Mouse (Mus musculus) limb, embryonic 11.5 days (tissue): ENCODE data around the gene Serpinb2. TPM values are rescaled to one million over a fixed set of nuclear protein-coding genes. Genes with fewer than 3 reads are reported as not detected.

Source experiments
- ATAC-seq: fragments of 200-750 bp; cut with Nextera tagmentation; 2 replicates; pipeline ENCODE4 v1.8.0; 2017; ENCODE audit warnings: low read depth; ENCODE audit not compliant: insufficient number of reproducible peaks, low FRiP score, low TSS enrichment
- DNase-seq: peaks from one replicate; pipeline ENCODE4 v3.0.0-alpha.2; 2015; ENCODE audit warnings: low spot score
- H3K27ac ChIP-seq: fragments of 300-500 bp; sonication (generic); replicated peaks from 2 replicates; pipeline ENCODE4 v1.5.1; 2014; ENCODE audit warnings: low read depth, mild to moderate bottlenecking, low read length
- H3K27me3 ChIP-seq: fragments of 300-500 bp; sonication (generic); 2 replicates; pipeline ENCODE4 v1.6.1; 2014; ENCODE audit warnings: mild to moderate bottlenecking, low read length, mixed read lengths; ENCODE audit not compliant: control insufficient read depth, insufficient read depth
- H3K36me3 ChIP-seq: fragments of 300-500 bp; sonication (generic); 2 replicates; pipeline ENCODE4 v1.6.1; 2014; ENCODE audit warnings: mild to moderate bottlenecking, low read length, moderate library complexity, mixed read lengths; ENCODE audit not compliant: control insufficient read depth, insufficient read depth
- H3K4me1 ChIP-seq: fragments of 300-500 bp; sonication (generic); 2 replicates; pipeline ENCODE4 v1.6.1; 2014; ENCODE audit warnings: low read length, mixed read lengths; ENCODE audit not compliant: control insufficient read depth, insufficient read depth
- H3K4me2 ChIP-seq: fragments of 300-500 bp; sonication (generic); 2 replicates; pipeline ENCODE4 v1.6.1; 2014; ENCODE audit warnings: low read depth, mild to moderate bottlenecking, moderate library complexity; ENCODE audit not compliant: severe bottlenecking
- H3K4me3 ChIP-seq: fragments of 300-500 bp; sonication (generic); 2 replicates; pipeline ENCODE4 v1.5.1; 2014; ENCODE audit warnings: low read depth, low read length
- H3K9ac ChIP-seq: fragments of 300-500 bp; sonication (generic); 2 replicates; pipeline ENCODE4 v1.6.1; 2014; ENCODE audit warnings: mild to moderate bottlenecking, low read length
- H3K9me3 ChIP-seq: fragments of 300-500 bp; sonication (generic); 2 replicates; pipeline ENCODE4 v1.6.1; 2016; ENCODE audit warnings: low read length; ENCODE audit not compliant: control insufficient read depth
- WGBS: fragments of 180-500 bp; shearing (Covaris S2); extraction: QIAGEN DNeasy Blood & Tissue Kit; methylation state at CpG from one replicate; pipeline ENCODE4 v1.1.7; 2014; 5-methylcytosine and 5-hydroxymethylcytosine counted together
- polyA plus RNA-seq: library from polyadenylated mRNA; unstranded; fragments of >200 nt; fragmentation: Nextera tagmentation; extraction: Ambion mirVana; gene quantifications from 2 replicates; pipeline ENCODE4 v1.2.1, GENCODE M21; 2014

The Serpinb2 gene
- polyA plus RNA-seq, 1 experiment from 2014 or later = 0.47 TPM

GRCm38 (mm10) chr1:107559494-107559893, 48.3 kb downstream of the Serpinb2 start:
- Histone ChIP-seq H3K27me3 (no peaks in the 10 kb centered on the region), H3K9ac (no peak overlapping the region), H3K4me2 (no peak overlapping the region), H3K9me3 (no peaks in the 10 kb centered on the region), H3K36me3 (no peaks in the 10 kb centered on the region), H3K27ac (no peak overlapping the region), H3K4me1 (no peaks in the 10 kb centered on the region), H3K4me3 (no peak overlapping the region)
- no peak for DNase-seq
- ATAC-seq = no peak
- 97% methylated on average over 3 of the region's 3 CpGs for WGBS

- 86% methylated on average over 1 of the region's 1 CpGs for WGBS
These were observed 50.9 kb downstream of the Serpinb2 start for GRCm38 (mm10) chr1:107562110-107562509.

DNA sequence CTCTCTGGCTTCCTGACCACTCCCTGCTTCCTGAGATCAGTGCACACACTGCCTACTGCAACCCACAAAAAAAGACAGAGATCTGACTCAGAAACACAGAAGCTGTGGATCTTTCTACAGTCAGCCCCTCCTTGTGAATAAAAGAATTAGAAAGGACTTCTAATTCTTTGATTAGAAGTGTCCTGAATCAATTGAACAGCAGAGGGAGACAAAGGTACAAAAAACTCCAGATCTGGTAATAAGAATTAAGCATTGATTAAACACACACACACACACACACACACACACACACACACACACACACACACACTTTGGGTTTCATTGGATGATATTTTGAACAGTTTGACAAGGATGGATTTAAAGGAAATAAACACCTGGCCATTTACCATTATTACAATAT, 54.4 kb downstream of the Serpinb2 start:
- Histone ChIP-seq H3K4me3 (no peak overlapping the region), H3K27ac (no peak overlapping the region), H3K27me3 (no peaks in the 10 kb centered on the region), H3K4me2 (no peak overlapping the region), H3K9ac (no peak overlapping the region), H3K9me3 (no peaks in the 10 kb centered on the region), H3K36me3 (no peaks in the 10 kb centered on the region), H3K4me1 (no peaks in the 10 kb centered on the region)
- DNase-seq (no peak), ATAC-seq (no peak)

More at GRCm38 (mm10) chr1:107562110-107562509, 50.9 kb downstream of the Serpinb2 start:
- Histone ChIP-seq H3K36me3 (no peaks in the 10 kb centered on the region), H3K9ac (no peak overlapping the region), H3K9me3 (no peaks in the 10 kb centered on the region), H3K27me3 (no peaks in the 10 kb centered on the region), H3K4me1 (no peaks in the 10 kb centered on the region), H3K4me3 (no peak overlapping the region), H3K4me2 (no peak overlapping the region), H3K27ac (no peak overlapping the region)
- DNase-seq = no peak
- ATAC-seq = no peak

DNA sequence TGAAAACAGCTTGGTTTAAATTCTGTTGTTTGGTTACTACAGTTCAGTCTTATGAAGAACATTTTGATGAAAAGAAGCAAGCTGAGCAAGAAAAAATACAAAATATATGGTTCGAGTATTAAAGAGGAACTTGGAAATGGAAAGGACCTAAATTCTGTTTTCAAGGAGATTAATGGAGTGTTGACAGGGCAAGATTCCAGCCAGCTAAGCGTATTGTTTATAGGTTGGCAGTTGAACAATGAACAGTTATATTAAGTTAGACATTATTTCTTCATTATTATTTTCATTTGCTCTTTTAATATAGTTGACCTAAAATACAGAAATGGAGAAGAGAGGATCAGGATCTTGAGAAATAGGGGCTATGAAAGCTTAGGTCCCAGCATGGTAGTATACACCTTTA, 64.9 kb downstream of the Serpinb2 start:
- Histone ChIP-seq H3K36me3 (no peaks in the 10 kb centered on the region), H3K4me1 (no peaks in the 10 kb centered on the region), H3K27ac (no peak overlapping the region), H3K4me2 (no peak overlapping the region), H3K9ac (no peak overlapping the region), H3K27me3 (no peaks in the 10 kb centered on the region), H3K4me3 (no peak overlapping the region), H3K9me3 (no peaks in the 10 kb centered on the region)
- ATAC-seq = no peak
- whole genome bisulfite sequencing = 79% methylated on average over 2 of the region's 2 CpGs
- no peak for DNase-seq

DNA sequence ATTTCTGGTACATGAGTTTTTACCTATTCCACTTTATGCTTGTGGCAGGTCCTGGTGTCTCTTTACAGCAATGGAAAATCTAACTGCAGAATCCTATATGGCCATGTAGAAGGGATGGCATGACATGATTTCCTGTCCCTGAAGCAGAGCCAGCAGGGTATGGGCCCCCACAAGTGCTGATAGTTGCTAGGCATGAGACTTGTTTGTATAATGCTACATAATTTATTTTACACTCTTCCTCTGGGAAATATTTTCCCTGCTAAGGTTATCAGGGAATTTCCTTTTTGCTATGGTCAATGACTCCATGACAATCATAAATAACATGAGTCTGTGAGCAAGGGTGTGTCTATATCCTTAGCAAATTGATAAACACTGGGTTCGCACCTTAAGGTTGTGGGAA, 66.3 kb downstream of the Serpinb2 start:
- Histone ChIP-seq H3K27me3 (no peaks in the 10 kb centered on the region), H3K9me3 (no peaks in the 10 kb centered on the region), H3K4me3 (no peak overlapping the region), H3K4me1 (no peaks in the 10 kb centered on the region), H3K36me3 (no peaks in the 10 kb centered on the region), H3K4me2 (no peak overlapping the region), H3K9ac (no peak overlapping the region), H3K27ac (no peak overlapping the region)
- 92% methylated on average over 1 of the region's 1 CpGs for WGBS
- DNase-seq = no peak
- ATAC-seq = no peak

- ATAC-seq (no peak), DNase-seq (no peak)
- H3K4me1 ChIP-seq = no peaks in the 10 kb centered on the region
- no peak overlapping the region for H3K4me3 ChIP-seq
- WGBS = 76% methylated on average over 1 of the region's 1 CpGs
- H3K27ac ChIP-seq = no peak overlapping the region
- H3K27me3 ChIP-seq = no peaks in the 10 kb centered on the region
- no peak overlapping the region for H3K4me2 ChIP-seq
- no peaks in the 10 kb centered on the region for H3K36me3 ChIP-seq
- no peak overlapping the region for H3K9ac ChIP-seq
- H3K9me3 ChIP-seq = no peaks in the 10 kb centered on the region
These were observed 70.0 kb downstream of the Serpinb2 start for GRCm38 (mm10) chr1:107581220-107581619.

DNA sequence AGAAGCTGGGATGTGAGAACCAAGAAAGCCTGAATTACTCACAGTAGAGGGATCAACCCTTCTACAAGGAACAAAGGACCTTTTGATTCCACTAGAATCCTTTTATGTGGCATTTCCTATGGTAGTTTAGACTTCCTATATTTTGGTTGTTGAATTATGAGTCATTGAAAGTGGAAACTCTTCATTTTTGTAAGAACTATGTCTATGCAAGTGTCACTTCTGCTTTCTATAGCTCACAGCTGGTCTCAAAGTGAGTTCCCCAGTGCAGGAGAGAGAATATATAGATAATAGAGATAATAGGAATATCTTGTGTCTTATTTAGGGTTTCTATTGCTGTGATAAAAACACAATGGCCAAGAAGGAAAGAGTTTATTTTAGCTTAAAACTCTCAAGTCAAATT, 71.7 kb downstream of the Serpinb2 start:
- H3K4me1 ChIP-seq = no peaks in the 10 kb centered on the region
- ATAC-seq (no peak), DNase-seq (no peak)
- no peak overlapping the region for H3K4me3 ChIP-seq
- no peak overlapping the region for H3K4me2 ChIP-seq
- no peaks in the 10 kb centered on the region for H3K9me3 ChIP-seq
- no peaks in the 10 kb centered on the region for H3K27me3 ChIP-seq
- no peaks in the 10 kb centered on the region for H3K36me3 ChIP-seq
- H3K9ac ChIP-seq = no peak overlapping the region
- H3K27ac ChIP-seq = no peak overlapping the region

- 51% methylated on average over 1 of the region's 1 CpGs for WGBS
These were observed 72.7 kb downstream of the Serpinb2 start for GRCm38 (mm10) chr1:107583958-107584376.

DNA sequence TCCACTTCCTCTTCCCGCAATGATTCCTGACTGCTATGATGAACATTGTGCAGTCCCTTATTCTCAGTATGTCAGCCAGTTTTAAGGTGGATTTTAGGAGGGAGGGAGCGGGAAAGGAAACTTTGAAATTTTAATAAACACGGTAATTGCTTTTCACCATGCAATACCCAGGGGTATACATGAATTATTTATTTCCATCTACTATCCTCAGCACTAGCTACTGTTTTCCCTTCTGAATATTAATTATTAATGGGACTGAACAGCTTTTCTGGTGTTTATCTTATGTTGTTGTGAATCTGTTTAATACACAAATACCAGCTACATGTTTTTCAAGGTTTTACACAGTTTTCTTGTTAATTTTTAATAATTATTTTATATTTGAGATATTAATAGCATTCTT, 73.7 kb downstream of the Serpinb2 start:
- 88% methylated on average over 3 of the region's 3 CpGs for WGBS
- DNase-seq = no peak
- ATAC-seq = no peak

More at GRCm38 (mm10) chr1:107583958-107584376, 72.7 kb downstream of the Serpinb2 start:
- Histone ChIP-seq H3K9ac (no peak overlapping the region), H3K36me3 (no peaks in the 10 kb centered on the region), H3K4me3 (no peak overlapping the region), H3K27ac (no peak overlapping the region), H3K9me3 (no peaks in the 10 kb centered on the region), H3K4me1 (no peaks in the 10 kb centered on the region), H3K27me3 (no peaks in the 10 kb centered on the region), H3K4me2 (no peak overlapping the region)
- DNase-seq = no peak
- ATAC-seq = no peak

More for the DNA sequence above, 73.7 kb downstream of the Serpinb2 start:
- Histone ChIP-seq H3K36me3 (no peaks in the 10 kb centered on the region), H3K4me2 (no peak overlapping the region), H3K27me3 (no peaks in the 10 kb centered on the region), H3K4me3 (no peak overlapping the region), H3K9me3 (no peaks in the 10 kb centered on the region), H3K27ac (no peak overlapping the region), H3K4me1 (no peaks in the 10 kb centered on the region), H3K9ac (no peak overlapping the region)
